Mouse (Mus musculus): ENCODE measurements around the gene Gm20532. TPM values are rescaled to one million over a fixed set of nuclear protein-coding genes. Genes with fewer than 3 reads are reported as not detected.
A peak's percentile ranks its signal among the peaks of the same experiment; 100 is the strongest.

The Gm20532 gene
- polyA plus RNA-seq, 1 experiment from 2014 or later: not detected

DNA sequence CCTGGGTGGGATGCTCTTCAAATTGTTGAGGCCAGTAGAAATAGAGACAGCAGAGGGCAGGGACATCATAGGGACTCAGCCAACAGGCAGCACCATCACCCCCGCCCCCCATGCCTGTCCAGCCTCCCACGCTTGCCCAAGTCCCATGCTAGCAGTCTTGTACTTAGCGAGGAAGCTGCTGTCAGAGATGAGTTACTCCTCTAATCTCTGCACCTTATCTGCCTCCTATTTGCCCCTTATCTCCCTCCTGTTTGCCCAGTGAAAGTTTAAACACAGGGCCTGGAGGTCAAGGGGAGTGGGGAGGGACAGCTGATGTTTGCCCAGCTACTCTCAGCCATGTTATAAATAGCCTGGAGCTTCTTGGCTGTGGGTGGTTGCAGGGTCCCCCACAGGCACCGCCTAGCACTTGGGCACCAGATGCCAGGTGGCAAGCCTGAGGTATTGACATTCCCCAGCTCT lies 29.9 kb upstream of the Gm20532 start:
- Histone ChIP-seq H3K27ac (ENCODE audit: low read depth) (peak overlapping the region; percentile 58; the same call in 1 of the 2 replicates), H3K36me3 (ENCODE audit: insufficient read depth) (no peaks in the 10 kb centered on the region), H3K9me3 (ENCODE audit: low read depth, low read length) (no peaks in the 10 kb centered on the region), H3K4me2 (no peak overlapping the region), H3K4me3 (ENCODE audit: low read depth, low read length) (no peak overlapping the region), H3K9ac (no peak overlapping the region), H3K4me1 (ENCODE audit: insufficient read depth) (peaks cover 9% of the 10 kb centered on the region), H3K27me3 (ENCODE audit: insufficient read depth, low read length) (no peaks in the 10 kb centered on the region)
- 22% methylated on average over 4 of the region's 4 CpGs for WGBS
- no peak for DNase-seq
- peak; percentile 60; the same call in 1 of the 2 replicates for ATAC-seq (ENCODE audit: insufficient read depth)
- no peak for TF ChIP-seq CTCF (IDR thresholded peaks at IDR 0.05; ENCODE audit: low read depth)

- Histone ChIP-seq H3K36me3 (ENCODE audit: insufficient read depth) (no peaks in the 10 kb centered on the region), H3K4me2 (no peak overlapping the region), H3K27ac (ENCODE audit: low read depth) (no peak overlapping the region), H3K9me3 (ENCODE audit: low read depth, low read length) (no peaks in the 10 kb centered on the region), H3K4me1 (ENCODE audit: insufficient read depth) (peaks cover 9% of the 10 kb centered on the region), H3K9ac (no peak overlapping the region), H3K27me3 (ENCODE audit: insufficient read depth, low read length) (no peaks in the 10 kb centered on the region), H3K4me3 (ENCODE audit: low read depth, low read length) (no peak overlapping the region)
- no peak for ATAC-seq (ENCODE audit: insufficient read depth)
- DNase-seq: no peak
- TF ChIP-seq CTCF (IDR thresholded peaks at IDR 0.05; ENCODE audit: low read depth): no peak
- WGBS: 72% methylated on average over 5 of the region's 5 CpGs
Measured at GRCm38 (mm10) chr2:26560506-26560905, 25.9 kb upstream of the Gm20532 start.

GRCm38 (mm10) chr2:26561351-26562016 lies 25.0 kb upstream of the Gm20532 start:
- Histone ChIP-seq H3K36me3 (ENCODE audit: insufficient read depth) (no peaks in the 10 kb centered on the region), H3K4me2 (no peak overlapping the region), H3K27ac (ENCODE audit: low read depth) (no peak overlapping the region), H3K27me3 (ENCODE audit: insufficient read depth, low read length) (no peaks in the 10 kb centered on the region), H3K4me3 (ENCODE audit: low read depth, low read length) (no peak overlapping the region), H3K9ac (no peak overlapping the region), H3K9me3 (ENCODE audit: low read depth, low read length) (no peaks in the 10 kb centered on the region), H3K4me1 (ENCODE audit: insufficient read depth) (peaks cover 7% of the 10 kb centered on the region)
- ATAC-seq (ENCODE audit: insufficient read depth): peak; percentile 73
- 32% methylated on average over 6 of the region's 6 CpGs for WGBS
- TF ChIP-seq CTCF (IDR thresholded peaks at IDR 0.05; ENCODE audit: low read depth): peak; percentile 100
- peak; percentile 84 for DNase-seq

GRCm38 (mm10) chr2:26566221-26566620 lies 20.2 kb upstream of the Gm20532 start:
- 15% methylated on average over 4 of the region's 4 CpGs for whole genome bisulfite sequencing
- ATAC-seq (ENCODE audit: insufficient read depth) (peak; percentile 53), DNase-seq (peak; percentile 75)
- Histone ChIP-seq H3K4me1 (ENCODE audit: insufficient read depth) (no peaks in the 10 kb centered on the region; the same call in 1 of the 2 replicates), H3K27me3 (ENCODE audit: insufficient read depth, low read length) (no peaks in the 10 kb centered on the region), H3K36me3 (ENCODE audit: insufficient read depth) (no peaks in the 10 kb centered on the region), H3K4me2 (no peak overlapping the region), H3K27ac (ENCODE audit: low read depth) (no peak overlapping the region), H3K4me3 (ENCODE audit: low read depth, low read length) (no peak overlapping the region), H3K9me3 (ENCODE audit: low read depth, low read length) (no peaks in the 10 kb centered on the region), H3K9ac (no peak overlapping the region)
- TF ChIP-seq CTCF (IDR thresholded peaks at IDR 0.05; ENCODE audit: low read depth): peak; percentile 77

- Histone ChIP-seq H3K27ac (ENCODE audit: low read depth) (peak overlapping the region; percentile 79; the same call in 1 of the 2 replicates), H3K27me3 (ENCODE audit: insufficient read depth, low read length) (no peaks in the 10 kb centered on the region), H3K36me3 (ENCODE audit: insufficient read depth) (no peaks in the 10 kb centered on the region), H3K4me2 (no peak overlapping the region; the same call in 1 of the 2 replicates), H3K4me1 (ENCODE audit: insufficient read depth) (peaks cover 23% of the 10 kb centered on the region), H3K4me3 (ENCODE audit: low read depth, low read length) (no peak overlapping the region), H3K9ac (no peak overlapping the region), H3K9me3 (ENCODE audit: low read depth, low read length) (no peaks in the 10 kb centered on the region)
- DNase-seq (peak; percentile 83), ATAC-seq (ENCODE audit: insufficient read depth) (no peak; the same call in 1 of the 2 replicates)
- WGBS: 8% methylated on average over 3 of the region's 3 CpGs
- peak; percentile 94 for TF ChIP-seq CTCF (IDR thresholded peaks at IDR 0.05; ENCODE audit: low read depth)
Measured at GRCm38 (mm10) chr2:26570034-26570433, 16.4 kb upstream of the Gm20532 start.

DNA sequence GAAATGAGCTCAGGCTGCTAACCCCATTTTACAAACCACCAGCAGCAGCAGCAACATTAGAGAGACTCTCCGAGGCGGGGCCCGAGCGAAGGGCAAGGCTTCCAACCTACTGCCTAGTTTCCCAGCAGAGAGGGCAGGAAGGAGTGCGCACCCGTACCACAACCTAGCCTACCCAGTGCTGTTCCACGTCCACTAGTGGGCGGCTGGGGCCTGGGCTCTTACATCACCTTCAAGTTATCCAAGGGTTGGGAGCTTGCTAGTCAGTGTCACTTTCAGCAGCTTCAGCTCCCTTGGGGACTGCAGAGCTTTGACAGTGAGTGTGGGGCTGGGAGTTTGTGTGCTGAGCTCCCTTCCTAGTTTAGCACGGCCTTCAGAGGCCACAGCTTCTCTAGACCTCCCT lies 15.0 kb upstream of the Gm20532 start:
- no peak overlapping the region for H3K4me3 ChIP-seq (ENCODE audit: low read depth, low read length)
- peak overlapping the region; percentile 79; the same call in 1 of the 2 replicates for H3K27ac ChIP-seq (ENCODE audit: low read depth)
- ATAC-seq (ENCODE audit: insufficient read depth): no peak; the same call in 1 of the 2 replicates
- WGBS: 75% methylated on average over 9 of the region's 9 CpGs
- H3K4me1 ChIP-seq (ENCODE audit: insufficient read depth): peaks cover 32% of the 10 kb centered on the region
- TF ChIP-seq CTCF (IDR thresholded peaks at IDR 0.05; ENCODE audit: low read depth): no peak; the same call in 1 of the 2 replicates
- no peaks in the 10 kb centered on the region for H3K36me3 ChIP-seq (ENCODE audit: insufficient read depth)
- H3K9ac ChIP-seq: no peak overlapping the region; the same call in 1 of the 2 replicates
- no peaks in the 10 kb centered on the region for H3K27me3 ChIP-seq (ENCODE audit: insufficient read depth, low read length)
- peak overlapping the region; percentile 27 for H3K4me2 ChIP-seq
- DNase-seq: no peak
- no peaks in the 10 kb centered on the region for H3K9me3 ChIP-seq (ENCODE audit: low read depth, low read length)

GRCm38 (mm10) chr2:26571826-26572225 lies 14.6 kb upstream of the Gm20532 start:
- ATAC-seq (ENCODE audit: insufficient read depth) (peak; percentile 26; the same call in 1 of the 2 replicates), DNase-seq (peak; percentile 62)
- no peak overlapping the region for H3K4me3 ChIP-seq (ENCODE audit: low read depth, low read length)
- H3K9me3 ChIP-seq (ENCODE audit: low read depth, low read length): no peaks in the 10 kb centered on the region
- peak overlapping the region; percentile 79; the same call in 1 of the 2 replicates for H3K27ac ChIP-seq (ENCODE audit: low read depth)
- no peak overlapping the region; the same call in 1 of the 2 replicates for H3K9ac ChIP-seq
- 46% methylated on average over 5 of the region's 5 CpGs for WGBS
- peaks cover 32% of the 10 kb centered on the region for H3K4me1 ChIP-seq (ENCODE audit: insufficient read depth)
- H3K36me3 ChIP-seq (ENCODE audit: insufficient read depth): no peaks in the 10 kb centered on the region
- H3K4me2 ChIP-seq: peak overlapping the region; percentile 27
- no peaks in the 10 kb centered on the region for H3K27me3 ChIP-seq (ENCODE audit: insufficient read depth, low read length)
- TF ChIP-seq CTCF (IDR thresholded peaks at IDR 0.05; ENCODE audit: low read depth): no peak

Data from lung, embryonic 14.5 days (tissue).